Mouse (Mus musculus): ENCODE measurements around the gene Wdr20.
"Not testable (repeated sequence)": the region's sequence is repeated elsewhere in the genome, so short reads cannot be mapped to it uniquely, and the experiment has no call there.

Wdr20 gene

GRCm38 (mm10) chr12:110737170-110738157 is at the start of gene Wdr20:
Wdr20 (plus strand) TSS chr12:110737944.
- DNase-seq (ENCODE audit: low read depth), result peak; percentile 78

- not testable (repeated sequence) for DNase-seq (ENCODE audit: low read depth)
Observed at GRCm38 (mm10) chr12:110688921-110689320, 48.8 kb upstream of the Wdr20 start.

GRCm38 (mm10) chr12:110689919-110690643 is 47.7 kb upstream of the Wdr20 start:
- DNase-seq (ENCODE audit: low read depth), result no peak

DNA sequence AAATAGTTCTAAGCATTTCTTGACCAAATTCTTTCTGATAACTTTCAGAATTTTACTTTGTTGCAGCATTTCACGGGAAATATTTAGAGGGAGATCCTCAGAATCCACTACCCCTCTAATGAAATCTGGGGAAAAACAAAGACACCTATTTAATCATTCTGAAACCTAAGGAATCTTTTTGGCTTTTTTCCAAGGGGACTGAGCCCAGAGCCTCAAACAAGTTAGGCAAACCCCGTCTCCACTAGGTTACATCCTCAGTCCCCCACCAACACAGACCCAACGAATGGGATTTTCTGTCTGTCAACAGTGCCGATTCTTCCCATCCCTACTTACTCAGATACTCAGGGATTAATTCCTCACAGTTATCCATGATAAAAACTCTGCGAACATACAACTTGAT is 44.4 kb upstream of the Wdr20 start:
- DNase-seq (ENCODE audit: low read depth), result not testable (repeated sequence)

- DNase-seq (ENCODE audit: low read depth), result no peak
Observed at GRCm38 (mm10) chr12:110695676-110696171, 42.0 kb upstream of the Wdr20 start.

- DNase-seq (ENCODE audit: low read depth), result peak; percentile 92
Observed at GRCm38 (mm10) chr12:110696173-110696974, 41.4 kb upstream of the Wdr20 start.

DNA sequence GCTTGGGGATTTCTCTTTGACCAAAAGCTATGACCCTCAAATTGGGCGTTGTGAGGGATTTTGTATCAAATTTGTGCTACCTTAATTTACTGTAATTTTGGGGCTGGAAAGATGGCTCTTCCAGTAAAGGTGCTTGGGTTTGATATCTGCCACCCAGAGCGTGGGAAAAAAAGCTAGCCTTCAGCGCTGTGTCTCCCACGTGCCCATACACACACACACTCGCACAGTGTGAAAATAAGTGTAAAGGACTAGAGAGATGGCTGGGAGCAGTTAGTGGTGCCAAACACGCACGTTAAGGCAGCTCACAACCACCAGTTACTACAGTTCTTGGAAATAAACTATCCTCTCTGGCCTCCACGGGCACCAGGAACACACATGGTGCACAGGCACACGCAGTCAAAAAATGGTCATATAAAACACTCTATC is 40.8 kb upstream of the Wdr20 start:
- no peak for DNase-seq (ENCODE audit: low read depth)

GRCm38 (mm10) chr12:110697457-110697856 is 40.3 kb upstream of the Wdr20 start:
- DNase-seq (ENCODE audit: low read depth), result no peak

GRCm38 (mm10) chr12:110698080-110698479 is 39.7 kb upstream of the Wdr20 start:
- DNase-seq (ENCODE audit: low read depth), result no peak

GRCm38 (mm10) chr12:110698523-110699170 is 39.1 kb upstream of the Wdr20 start:
- no peak for DNase-seq (ENCODE audit: low read depth)

DNA sequence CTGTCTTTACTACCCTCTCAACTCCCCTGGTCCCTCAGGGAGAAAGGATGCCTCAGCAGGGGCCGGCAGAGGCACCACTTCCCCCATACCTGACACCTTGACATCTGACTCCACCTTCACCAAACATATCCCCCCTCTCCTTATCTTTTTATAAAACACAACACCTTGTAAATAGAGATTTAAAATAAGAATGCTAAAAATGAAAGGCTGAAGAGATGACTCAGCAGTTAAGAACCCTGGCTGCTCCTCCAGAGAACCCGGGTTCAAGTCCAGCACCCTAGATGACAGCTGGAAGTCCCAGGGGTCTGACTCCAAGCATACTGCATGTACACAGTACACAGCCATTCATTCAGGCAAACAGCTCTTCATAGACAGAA is 38.6 kb upstream of the Wdr20 start:
- DNase-seq (ENCODE audit: low read depth), result no peak

DNA sequence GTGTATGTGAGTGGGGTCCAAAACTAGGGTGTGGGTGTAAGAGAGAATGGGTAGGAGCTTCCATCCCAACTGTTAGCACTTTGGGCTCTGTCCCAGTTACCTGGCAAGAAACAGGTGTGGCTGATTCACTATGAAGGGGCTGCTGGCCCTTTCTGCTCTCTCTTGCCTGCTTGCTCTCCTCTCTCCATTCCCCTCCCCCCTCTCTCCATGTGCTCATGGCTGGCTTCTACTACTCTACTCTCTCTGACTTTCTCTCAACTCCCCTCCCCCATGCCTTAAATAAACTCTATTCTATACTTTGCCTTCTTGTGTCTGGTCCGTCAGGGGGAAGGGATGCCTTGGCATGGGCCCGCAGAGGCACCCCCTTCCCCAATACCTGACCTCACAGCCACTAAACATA is 37.0 kb upstream of the Wdr20 start:
- DNase-seq (ENCODE audit: low read depth), result no peak

DNA sequence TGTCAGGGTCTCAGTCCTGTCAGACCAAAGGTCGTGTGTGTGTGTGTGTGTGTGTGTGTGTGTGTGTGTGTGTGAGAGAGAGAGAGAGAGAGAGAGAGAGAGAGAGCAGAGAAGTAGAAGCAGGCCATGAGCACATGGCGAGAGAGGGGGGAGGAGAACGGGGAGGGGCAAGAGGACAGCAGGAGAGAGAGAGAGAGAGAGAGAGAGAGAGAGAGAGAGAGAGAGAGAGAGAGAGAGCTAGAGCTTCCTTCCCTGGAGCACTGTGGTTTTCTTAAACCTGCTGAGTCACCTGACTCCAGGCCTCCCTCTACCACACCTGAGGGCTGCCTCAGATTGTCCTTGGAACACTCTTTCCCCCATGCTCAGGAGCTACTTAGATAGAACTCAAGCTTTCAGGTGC is 36.4 kb upstream of the Wdr20 start:
- DNase-seq (ENCODE audit: low read depth), result not testable (repeated sequence)

DNA sequence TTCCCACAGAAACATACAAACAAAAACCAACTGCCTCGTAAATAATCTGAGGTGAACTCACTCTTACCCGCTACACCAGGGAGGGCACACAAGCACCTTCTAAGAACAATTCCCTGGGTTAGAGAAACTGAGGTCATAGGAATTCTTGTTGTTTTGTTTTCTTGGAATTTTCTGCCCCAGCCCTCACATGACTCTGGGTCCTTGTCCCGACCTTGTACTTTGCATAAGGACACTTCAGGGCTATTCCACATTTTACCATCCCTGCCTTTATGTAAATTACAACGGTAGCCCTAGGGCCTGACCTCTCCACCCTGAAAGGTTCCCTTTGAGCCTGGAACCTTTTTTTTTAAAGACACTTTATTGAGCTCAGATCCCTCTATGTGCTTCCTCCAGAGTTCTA is 35.2 kb upstream of the Wdr20 start, which contains the start of gene Hsp90aa1:
Gene Hsp90aa1, minus strand, starts transcription at position 173 of the 400 bp plus-strand sequence.
- DNase-seq (ENCODE audit: low read depth), result no peak

- peak; percentile 80 for DNase-seq (ENCODE audit: low read depth)
Observed at GRCm38 (mm10) chr12:110703008-110703471, 34.7 kb upstream of the Wdr20 start.

DNA sequence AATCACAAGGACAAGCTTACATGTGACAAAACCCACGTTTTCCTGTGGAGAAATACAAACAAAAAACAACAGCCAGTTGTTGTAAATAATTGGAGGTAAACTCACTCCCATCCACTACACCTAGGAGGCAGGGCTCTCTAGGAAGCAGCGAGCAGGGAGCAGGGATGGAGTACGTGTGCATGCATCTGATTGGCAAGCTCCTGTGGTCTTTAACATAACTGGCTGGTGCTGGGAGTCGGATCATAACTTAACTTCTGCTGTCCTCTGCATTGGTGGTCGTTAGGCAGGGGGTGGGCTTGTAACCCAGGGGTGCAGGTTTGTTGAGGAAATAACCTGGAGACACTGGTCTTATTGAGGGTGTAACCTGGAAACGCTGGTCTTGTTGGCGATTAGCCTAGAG is 34.1 kb upstream of the Wdr20 start:
- DNase-seq (ENCODE audit: low read depth), result no peak

DNA sequence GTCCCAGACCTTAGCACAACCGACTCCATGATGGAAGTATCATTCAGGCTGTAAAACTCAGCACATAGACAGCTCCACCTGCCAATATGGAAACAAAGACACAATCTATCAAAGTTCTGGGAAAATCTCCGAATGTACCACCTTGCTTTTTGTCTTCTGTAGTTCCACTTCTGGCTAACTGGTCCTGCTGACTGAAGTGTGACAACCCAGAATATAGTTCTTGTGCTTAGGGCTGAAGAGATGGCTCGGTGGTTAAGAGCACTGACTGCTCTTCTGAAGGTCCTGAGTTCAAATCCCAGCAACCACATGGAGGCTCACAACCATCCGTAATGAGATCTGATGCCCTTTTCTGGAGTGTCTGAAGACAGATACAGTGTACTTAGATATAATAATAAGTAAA is 32.3 kb upstream of the Wdr20 start:
- DNase-seq (ENCODE audit: low read depth), result not testable (repeated sequence)

DNA sequence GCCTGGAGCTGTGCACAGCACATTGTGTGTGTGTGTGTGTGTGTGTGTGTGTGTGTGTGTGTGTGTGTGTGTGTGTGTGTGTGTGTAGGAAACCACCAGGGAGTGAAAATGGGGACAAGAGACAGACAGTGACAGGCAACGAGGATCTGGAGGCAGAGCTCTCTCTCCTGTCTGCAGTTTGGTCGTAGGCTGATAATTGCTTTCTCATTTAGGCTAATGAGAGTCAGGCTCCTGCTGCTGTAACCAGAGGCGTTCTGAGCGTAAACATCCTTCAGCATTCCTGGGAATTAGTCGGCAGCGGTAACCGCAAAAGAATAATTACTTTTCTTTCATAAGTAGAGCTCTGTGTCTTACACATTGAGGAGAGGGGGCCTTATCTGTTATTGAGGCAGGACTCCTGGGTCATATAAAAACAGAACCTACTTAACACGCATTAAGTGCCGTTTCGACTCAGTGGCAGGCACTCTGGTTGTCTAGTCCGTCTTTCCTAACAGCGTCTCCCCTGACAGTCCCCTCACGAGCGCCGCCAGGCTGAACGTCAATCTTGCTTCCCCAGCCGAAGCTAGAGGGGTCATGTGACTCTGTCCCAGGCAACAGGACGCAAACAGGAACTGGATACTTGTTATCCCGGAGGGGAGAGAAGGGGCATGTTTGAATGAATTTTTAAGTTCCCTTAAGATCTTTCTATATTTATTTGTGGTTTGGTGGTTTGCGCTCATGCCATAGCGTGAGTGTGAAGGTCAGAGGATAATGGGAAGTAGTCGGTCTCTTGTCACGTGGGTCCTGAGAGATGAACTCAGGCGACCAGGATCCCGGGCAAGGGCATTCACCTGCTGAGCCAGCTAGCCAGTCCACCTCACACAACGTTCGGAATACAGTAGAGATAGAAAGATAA is 31.2 kb upstream of the Wdr20 start:
- no peak for DNase-seq (ENCODE audit: low read depth)

DNA sequence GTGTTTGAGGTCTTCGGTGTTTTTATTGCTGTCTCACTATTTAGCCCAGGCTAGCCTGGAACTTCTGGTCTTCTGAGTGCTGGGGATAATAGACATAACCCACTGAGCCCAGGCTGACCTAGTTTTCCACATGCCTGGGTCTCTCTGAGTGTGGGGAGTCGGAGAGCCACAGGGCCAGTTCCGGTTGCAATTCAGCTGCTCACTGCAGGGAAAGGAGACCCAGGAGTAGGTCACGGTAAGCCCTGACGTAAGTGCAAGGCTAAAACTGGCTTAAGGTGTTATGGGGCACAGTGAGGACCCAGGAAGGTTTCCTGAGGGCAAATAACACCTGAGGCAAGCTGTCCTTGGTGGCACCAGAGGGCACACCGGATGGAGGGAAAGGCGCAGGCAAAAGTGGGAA is 30.3 kb upstream of the Wdr20 start:
- DNase-seq (ENCODE audit: low read depth), result no peak

GRCm38 (mm10) chr12:110711270-110711669 is 26.5 kb upstream of the Wdr20 start:
- DNase-seq (ENCODE audit: low read depth), result no peak

Data from fibroblast of lung, adult 2 months (primary cell).